Mouse (Mus musculus) heart, embryonic 15.5 days (tissue): Measurements from ENCODE around the gene Tmem252. TPM values are rescaled to one million over a fixed set of nuclear protein-coding genes. Genes with fewer than 3 reads are reported as not detected.

Experiments
- ATAC-seq: fragments of 200-750 bp; cut with Nextera tagmentation; replicated peaks from 2 replicates; pipeline ENCODE4 v1.8.0; 2017; ENCODE audit warnings: low read depth, moderate TSS enrichment; ENCODE audit not compliant: insufficient number of reproducible peaks, insufficient read depth, low FRiP score
- H3K27ac ChIP-seq: fragments of 300-500 bp; sonication (generic); 2 replicates; pipeline ENCODE4 v1.5.1; 2015; ENCODE audit warnings: mild to moderate bottlenecking, inconsistent platforms
- H3K27me3 ChIP-seq: fragments of 300-500 bp; sonication (generic); 2 replicates; pipeline ENCODE4 v1.6.1; 2015; ENCODE audit warnings: inconsistent platforms
- H3K36me3 ChIP-seq: fragments of 300-500 bp; sonication (generic); 2 replicates; pipeline ENCODE4 v1.6.1; 2015; ENCODE audit warnings: mild to moderate bottlenecking, inconsistent platforms
- H3K4me1 ChIP-seq: fragments of 300-500 bp; sonication (generic); replicated peaks from 2 replicates; pipeline ENCODE4 v1.6.1; 2015; ENCODE audit warnings: inconsistent platforms
- H3K4me2 ChIP-seq: fragments of 300-500 bp; sonication (generic); 2 replicates; pipeline ENCODE4 v1.6.1; 2015; ENCODE audit warnings: inconsistent platforms, mild to moderate bottlenecking, moderate library complexity
- H3K4me3 ChIP-seq: fragments of 300-500 bp; sonication (generic); 2 replicates; pipeline ENCODE4 v1.5.1; 2015; ENCODE audit warnings: mild to moderate bottlenecking, inconsistent platforms
- H3K9ac ChIP-seq: fragments of 300-500 bp; sonication (generic); 2 replicates; pipeline ENCODE4 v1.6.1; 2015; ENCODE audit warnings: mild to moderate bottlenecking, inconsistent platforms
- H3K9me3 ChIP-seq: fragments of 300-500 bp; sonication (generic); replicated peaks from 2 replicates; pipeline ENCODE4 v1.6.1; 2016; ENCODE audit warnings: inconsistent platforms
- WGBS: fragments of 180-500 bp; shearing (Covaris S2); methylation state at CpG from one replicate; pipeline ENCODE4 v1.1.7; 2015; ENCODE audit warnings: mixed read lengths; 5-methylcytosine and 5-hydroxymethylcytosine counted together
- polyA plus RNA-seq: library from polyadenylated mRNA; unstranded; fragments of >200 nt; fragmentation: Nextera tagmentation; extraction: Ambion mirVana; gene quantifications from 2 replicates; pipeline ENCODE4 v1.2.1, GENCODE M21; 2015

The Tmem252 gene
- polyA plus RNA-seq: 3.9 and 4.0 TPM in 2 replicates

GRCm38 (mm10) chr19:24673762-24674161 is at the start of gene Tmem252:
TSS of gene Tmem252 (plus strand) at chr19:24674008.
- Histone ChIP-seq H3K36me3 (no peaks in the 10 kb centered on the region), H3K4me2 (0 out of 2 replicates have a peak within 1 kb of the TSS, but pooled peaks have one; percentile 15), H3K9ac (no peak within 1 kb of the TSS), H3K4me3 (no peak within 1 kb of the TSS), H3K4me1 (peaks cover 21% of the 10 kb centered on the region), H3K27ac (peak within 1 kb of the TSS; percentile 10), H3K9me3 (no peaks in the 10 kb centered on the region), H3K27me3 (no peaks in the 10 kb centered on the region)
- 49% methylated on average over 4 of the region's 4 CpGs for WGBS
- no peak for ATAC-seq

- no peak for ATAC-seq
- no peak overlapping the region for H3K4me3 ChIP-seq
- H3K9ac ChIP-seq: no peak overlapping the region
- H3K9me3 ChIP-seq: no peaks in the 10 kb centered on the region
- H3K27ac ChIP-seq: no peak overlapping the region
- no peaks in the 10 kb centered on the region for H3K36me3 ChIP-seq
- no peaks in the 10 kb centered on the region for H3K27me3 ChIP-seq
- 85% methylated on average over 4 of the region's 4 CpGs for WGBS
- H3K4me2 ChIP-seq: no peak overlapping the region
- no peaks in the 10 kb centered on the region for H3K4me1 ChIP-seq
These were observed 45.8 kb upstream of the Tmem252 start for GRCm38 (mm10) chr19:24628049-24628448.

GRCm38 (mm10) chr19:24633008-24633407 is 40.8 kb upstream of the Tmem252 start:
- Histone ChIP-seq H3K4me1 (no peaks in the 10 kb centered on the region), H3K9ac (no peak overlapping the region), H3K27ac (no peak overlapping the region), H3K4me3 (no peak overlapping the region), H3K4me2 (no peak overlapping the region), H3K9me3 (no peaks in the 10 kb centered on the region), H3K36me3 (no peaks in the 10 kb centered on the region), H3K27me3 (no peaks in the 10 kb centered on the region)
- 76% methylated on average over 3 of the region's 3 CpGs for WGBS
- no peak for ATAC-seq

GRCm38 (mm10) chr19:24634602-24635001 is 39.2 kb upstream of the Tmem252 start:
- H3K27me3 ChIP-seq: no peaks in the 10 kb centered on the region
- 6% methylated on average over 7 of the region's 7 CpGs for WGBS
- H3K4me1 ChIP-seq: no peaks in the 10 kb centered on the region
- H3K9ac ChIP-seq: no peak overlapping the region
- no peak overlapping the region for H3K4me3 ChIP-seq
- no peak overlapping the region for H3K27ac ChIP-seq
- no peaks in the 10 kb centered on the region for H3K9me3 ChIP-seq
- ATAC-seq: no peak
- H3K4me2 ChIP-seq: no peak overlapping the region
- H3K36me3 ChIP-seq: no peaks in the 10 kb centered on the region

GRCm38 (mm10) chr19:24636616-24637015 is 37.2 kb upstream of the Tmem252 start:
- H3K9ac ChIP-seq: no peak overlapping the region
- no peak overlapping the region for H3K4me3 ChIP-seq
- no peaks in the 10 kb centered on the region for H3K27me3 ChIP-seq
- no peak for ATAC-seq
- H3K4me2 ChIP-seq: no peak overlapping the region
- 79% methylated on average over 10 of the region's 10 CpGs for WGBS
- no peaks in the 10 kb centered on the region for H3K36me3 ChIP-seq
- no peaks in the 10 kb centered on the region for H3K4me1 ChIP-seq
- no peak overlapping the region for H3K27ac ChIP-seq
- no peaks in the 10 kb centered on the region for H3K9me3 ChIP-seq

- H3K9ac ChIP-seq: no peak overlapping the region
- no peak for ATAC-seq
- H3K4me1 ChIP-seq: no peaks in the 10 kb centered on the region
- no peaks in the 10 kb centered on the region for H3K9me3 ChIP-seq
- H3K27ac ChIP-seq: no peak overlapping the region
- WGBS: 84% methylated on average over 6 of the region's 6 CpGs
- no peak overlapping the region for H3K4me2 ChIP-seq
- H3K36me3 ChIP-seq: no peaks in the 10 kb centered on the region
- no peaks in the 10 kb centered on the region for H3K27me3 ChIP-seq
- H3K4me3 ChIP-seq: no peak overlapping the region
These were observed 35.8 kb upstream of the Tmem252 start for GRCm38 (mm10) chr19:24637988-24638387.

GRCm38 (mm10) chr19:24640982-24641381 is 32.8 kb upstream of the Tmem252 start:
- no peaks in the 10 kb centered on the region for H3K9me3 ChIP-seq
- H3K4me1 ChIP-seq: no peaks in the 10 kb centered on the region
- H3K4me3 ChIP-seq: no peak overlapping the region
- H3K4me2 ChIP-seq: no peak overlapping the region
- ATAC-seq: no peak
- H3K36me3 ChIP-seq: no peaks in the 10 kb centered on the region
- no peak overlapping the region for H3K27ac ChIP-seq
- 83% methylated on average over 6 of the region's 6 CpGs for WGBS
- no peak overlapping the region for H3K9ac ChIP-seq
- H3K27me3 ChIP-seq: no peaks in the 10 kb centered on the region

GRCm38 (mm10) chr19:24644971-24645370 is 28.8 kb upstream of the Tmem252 start:
- no peak for ATAC-seq
- Histone ChIP-seq H3K4me3 (no peak overlapping the region), H3K4me1 (no peaks in the 10 kb centered on the region), H3K9ac (no peak overlapping the region), H3K36me3 (no peaks in the 10 kb centered on the region), H3K27ac (no peak overlapping the region), H3K27me3 (no peaks in the 10 kb centered on the region), H3K4me2 (no peak overlapping the region), H3K9me3 (no peaks in the 10 kb centered on the region)
- 56% methylated on average over 10 of the region's 10 CpGs for WGBS

- ATAC-seq: no peak
- Histone ChIP-seq H3K4me2 (no peak overlapping the region), H3K27ac (no peak overlapping the region), H3K9me3 (no peaks in the 10 kb centered on the region), H3K36me3 (no peaks in the 10 kb centered on the region), H3K4me3 (no peak overlapping the region), H3K4me1 (no peaks in the 10 kb centered on the region), H3K9ac (no peak overlapping the region), H3K27me3 (no peaks in the 10 kb centered on the region)
- WGBS: 67% methylated on average over 8 of the region's 8 CpGs
These were observed 27.5 kb upstream of the Tmem252 start for GRCm38 (mm10) chr19:24646162-24646829.

GRCm38 (mm10) chr19:24648016-24648415 is 25.8 kb upstream of the Tmem252 start:
- Histone ChIP-seq H3K4me2 (no peak overlapping the region), H3K36me3 (no peaks in the 10 kb centered on the region), H3K9ac (no peak overlapping the region), H3K4me1 (no peaks in the 10 kb centered on the region), H3K4me3 (no peak overlapping the region), H3K27me3 (no peaks in the 10 kb centered on the region), H3K9me3 (no peaks in the 10 kb centered on the region), H3K27ac (no peak overlapping the region)
- no peak for ATAC-seq
- WGBS: 78% methylated on average over 8 of the region's 8 CpGs

GRCm38 (mm10) chr19:24650428-24650827 is 23.4 kb upstream of the Tmem252 start:
- 79% methylated on average over 8 of the region's 8 CpGs for WGBS
- Histone ChIP-seq H3K27me3 (no peaks in the 10 kb centered on the region), H3K36me3 (no peaks in the 10 kb centered on the region), H3K4me1 (peaks cover 14% of the 10 kb centered on the region), H3K4me3 (no peak overlapping the region), H3K9me3 (no peaks in the 10 kb centered on the region), H3K9ac (no peak overlapping the region), H3K4me2 (no peak overlapping the region), H3K27ac (no peak overlapping the region)
- no peak for ATAC-seq

- H3K36me3 ChIP-seq: no peaks in the 10 kb centered on the region
- 70% methylated on average over 2 of the region's 2 CpGs for WGBS
- H3K4me2 ChIP-seq: no peak overlapping the region
- H3K27me3 ChIP-seq: no peaks in the 10 kb centered on the region
- H3K4me3 ChIP-seq: no peak overlapping the region
- no peak for ATAC-seq
- H3K9me3 ChIP-seq: no peaks in the 10 kb centered on the region
- H3K9ac ChIP-seq: no peak overlapping the region
- no peak overlapping the region for H3K27ac ChIP-seq
- H3K4me1 ChIP-seq: peaks cover 14% of the 10 kb centered on the region
These were observed 22.2 kb upstream of the Tmem252 start for GRCm38 (mm10) chr19:24651595-24651994.
